Mouse (Mus musculus) mesoderm, embryonic 11.5 days (tissue): ENCODE measurements at regions not wholly inside any gene's neighbourhood (a gene's known extent, or its start where the extent isn't known, plus 50 kb on each side); places are given as distances from the start of the nearest gene placed in this dataset.

Source experiments
- DNase-seq: peaks from one replicate; pipeline ENCODE4 v3.0.0-alpha.2; 2012; ENCODE audit warnings: low read depth, low spot score

DNA sequence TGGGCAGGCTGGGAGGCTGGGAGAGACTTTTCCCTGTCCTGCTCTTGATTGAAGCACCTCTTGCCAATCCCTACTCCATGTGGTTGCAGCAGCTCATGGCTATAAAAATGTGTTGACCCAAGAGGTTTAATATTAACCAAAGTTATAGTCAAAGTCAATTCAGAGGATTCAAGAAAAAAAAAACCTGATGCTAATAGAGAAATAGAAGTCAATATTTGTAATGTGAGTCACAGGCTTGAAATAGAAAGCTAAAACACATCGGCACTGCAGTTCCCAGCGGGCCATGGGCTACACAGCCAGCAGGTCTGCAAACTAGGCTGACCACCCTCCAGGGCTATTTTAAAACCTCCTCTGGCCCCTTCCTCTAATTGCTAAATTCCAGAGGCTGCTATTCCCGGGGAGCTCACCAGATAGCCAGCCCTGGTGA lies 53.2 kb upstream of the Bmp2 start:
- DNase-seq = no peak

DNA sequence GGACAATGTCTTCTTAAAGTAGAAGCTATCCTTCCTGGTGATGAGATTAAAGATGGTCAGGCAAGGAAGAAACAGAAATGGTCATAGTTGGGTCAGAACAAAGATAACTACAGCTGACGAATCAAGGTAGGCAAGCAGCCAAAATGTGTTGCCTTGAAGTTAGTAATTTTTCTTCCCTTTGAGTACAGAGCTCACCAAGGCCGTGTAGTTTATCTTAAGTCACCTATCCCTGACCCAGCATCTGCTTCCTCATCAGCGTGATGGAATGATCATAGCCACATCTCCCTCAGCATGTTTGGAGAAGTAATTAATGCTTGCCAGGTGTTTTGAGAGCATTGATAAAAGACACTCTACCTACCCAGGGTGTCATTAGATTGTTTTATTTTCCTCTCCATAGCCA lies 52.1 kb upstream of the Bmp2 start:
- DNase-seq = no peak
